Mouse (Mus musculus) E14TG2a.4 (cell line): ENCODE data around the gene Lamc1.

Source experiments
- H3K27me3 ChIP-seq: 2 replicates; pipeline ENCODE4 v1.6.1; 2014; ENCODE audit warnings: low read length, control low read depth; ENCODE audit not compliant: insufficient read depth
- H3K36me3 ChIP-seq: 2 replicates; pipeline ENCODE4 v1.6.1; 2014; ENCODE audit warnings: low read length, control low read depth; ENCODE audit not compliant: insufficient read depth
- H3K4me1 ChIP-seq: replicated peaks from 2 replicates; pipeline ENCODE4 v1.6.1; 2014; ENCODE audit warnings: low read depth, low read length, control low read depth
- H3K4me3 ChIP-seq: replicated peaks from 2 replicates; pipeline ENCODE4 v1.5.1; 2014; ENCODE audit warnings: mild to moderate bottlenecking, low read length
- H3K9me3 ChIP-seq: 2 replicates; pipeline ENCODE4 v1.6.1; 2014; ENCODE audit warnings: low read length, control low read depth
- CTCF ChIP-seq: conservative IDR thresholded peaks from 2 replicates; pipeline ENCODE4 v1.5.1; 2014; ENCODE audit warnings: low read length
- NANOG ChIP-seq: IDR thresholded peaks from 2 replicates; pipeline ENCODE4 v1.6.1; 2014; ENCODE audit warnings: borderline replicate concordance, low read length, mixed read lengths
- POU5F1 ChIP-seq: IDR thresholded peaks from 2 replicates; pipeline ENCODE4 v1.6.1; 2014; ENCODE audit warnings: low read length, borderline replicate concordance

The Lamc1 gene

GRCm38 (mm10) chr1:153171011-153171410, 161.6 kb downstream of the Lamc1 start:
- H3K4me3 ChIP-seq = no peak overlapping the region
- no peaks in the 10 kb centered on the region for H3K9me3 ChIP-seq
- TF ChIP-seq NANOG = no peak
- TF ChIP-seq CTCF = no peak
- no peak for TF ChIP-seq POU5F1
- peaks cover 35% of the 10 kb centered on the region for H3K4me1 ChIP-seq
- peaks cover 14% of the 10 kb centered on the region for H3K27me3 ChIP-seq
- H3K36me3 ChIP-seq = no peaks in the 10 kb centered on the region
